Mouse (Mus musculus) ES-Bruce4 (cell line): ENCODE results near the gene Rnf187. TPM values are rescaled to one million over a fixed set of nuclear protein-coding genes. Genes with fewer than 3 reads are reported as not detected.

Experiments
- H3K27ac ChIP-seq: 2 replicates; pipeline ENCODE4 v1.5.1; 2012; ENCODE audit warnings: low read length, inconsistent platforms; ENCODE audit not compliant: insufficient read depth
- H3K27me3 ChIP-seq: 2 replicates; pipeline ENCODE4 v1.6.1; 2012; ENCODE audit warnings: mild to moderate bottlenecking, low read length, inconsistent platforms; ENCODE audit not compliant: control insufficient read depth, poor library complexity, insufficient read depth, severe bottlenecking
- H3K36me3 ChIP-seq: 2 replicates; pipeline ENCODE4 v1.6.1; 2012; ENCODE audit warnings: inconsistent platforms, mild to moderate bottlenecking, low read length, moderate library complexity; ENCODE audit not compliant: control insufficient read depth, poor library complexity, insufficient read depth, severe bottlenecking
- H3K4me1 ChIP-seq: one replicate; pipeline ENCODE4 v1.8.1; 2011; ENCODE audit warnings: low read length; ENCODE audit not compliant: control insufficient read depth, insufficient read depth
- H3K4me3 ChIP-seq: 2 replicates; pipeline ENCODE4 v1.5.1; 2011; ENCODE audit warnings: low read depth, mild to moderate bottlenecking, low read length
- H3K9ac ChIP-seq: 2 replicates; pipeline ENCODE4 v1.6.1; 2012; ENCODE audit warnings: low read depth, mild to moderate bottlenecking, inconsistent platforms; ENCODE audit not compliant: poor library complexity, severe bottlenecking
- H3K9me3 ChIP-seq: replicated peaks from 2 replicates; pipeline ENCODE4 v1.6.1; 2012; ENCODE audit warnings: mild to moderate bottlenecking, low read length, inconsistent platforms; ENCODE audit not compliant: control insufficient read depth, poor library complexity, insufficient read depth, severe bottlenecking
- CTCF ChIP-seq: IDR thresholded peaks from one replicate; pipeline ENCODE4 v1.8.1; 2011; ENCODE audit warnings: low read depth, low read length
- EP300 ChIP-seq: IDR thresholded peaks from 2 replicates; pipeline ENCODE4 v1.6.1; 2011; ENCODE audit warnings: low read depth, low read length; ENCODE audit not compliant: insufficient read depth
- POLR2A ChIP-seq: IDR thresholded peaks from one replicate; pipeline ENCODE4 v1.8.1; 2011; ENCODE audit warnings: low read length; ENCODE audit not compliant: insufficient read depth
- polyA plus RNA-seq: library from polyadenylated mRNA; stranded (reverse); fragments of >200 nt; gene quantifications from 2 replicates; pipeline ENCODE4 v1.2.4, GENCODE M21; 2011; ENCODE audit warnings: low read depth; ENCODE audit not compliant: missing spikeins, insufficient read depth, insufficient read length

Rnf187 gene
- polyA plus RNA-seq, 1 experiment, result 105 TPM

GRCm38 (mm10) chr11:58977607-58978026 is 38.9 kb upstream of the Rnf187 start:
- TF ChIP-seq CTCF (no peak), EP300 (no peak), POLR2A (no peak)
- no peaks in the 10 kb centered on the region for H3K27me3 ChIP-seq
- peak overlapping the region; percentile 8; the same call in 1 of the 2 replicates for H3K27ac ChIP-seq
- H3K9ac ChIP-seq, result peak overlapping the region; percentile 84
- H3K4me1 ChIP-seq, result no peaks in the 10 kb centered on the region
- H3K4me3 ChIP-seq, result peak overlapping the region; percentile 86
- H3K36me3 ChIP-seq, result peaks cover 2% of the 10 kb centered on the region
- H3K9me3 ChIP-seq, result no peaks in the 10 kb centered on the region

- no peaks in the 10 kb centered on the region for H3K36me3 ChIP-seq
- H3K9ac ChIP-seq, result peak overlapping the region; percentile 84
- H3K4me1 ChIP-seq, result no peaks in the 10 kb centered on the region
- TF ChIP-seq CTCF (no peak), EP300 (no peak), POLR2A (no peak)
- no peaks in the 10 kb centered on the region for H3K27me3 ChIP-seq
- no peaks in the 10 kb centered on the region for H3K9me3 ChIP-seq
- H3K27ac ChIP-seq, result no peak overlapping the region
- H3K4me3 ChIP-seq, result peak overlapping the region; percentile 86
Observed at GRCm38 (mm10) chr11:58977150-58977549, 38.4 kb upstream of the Rnf187 start.

GRCm38 (mm10) chr11:58974414-58974813 is 35.7 kb upstream of the Rnf187 start:
- no peak for TF ChIP-seq CTCF
- TF ChIP-seq POLR2A, result no peak
- no peak for TF ChIP-seq EP300
- Histone ChIP-seq H3K36me3 (no peaks in the 10 kb centered on the region), H3K9me3 (no peaks in the 10 kb centered on the region), H3K9ac (no peak overlapping the region), H3K27ac (no peak overlapping the region; the same call in 1 of the 2 replicates), H3K27me3 (no peaks in the 10 kb centered on the region), H3K4me1 (no peaks in the 10 kb centered on the region), H3K4me3 (no peak overlapping the region)

- Histone ChIP-seq H3K9me3 (no peaks in the 10 kb centered on the region), H3K4me3 (no peak overlapping the region), H3K9ac (no peak overlapping the region), H3K27ac (no peak overlapping the region), H3K27me3 (no peaks in the 10 kb centered on the region), H3K4me1 (no peaks in the 10 kb centered on the region), H3K36me3 (no peaks in the 10 kb centered on the region)
- no peak for TF ChIP-seq EP300
- no peak for TF ChIP-seq POLR2A
- TF ChIP-seq CTCF, result no peak
Observed at GRCm38 (mm10) chr11:58971796-58972195, 33.1 kb upstream of the Rnf187 start.

- Histone ChIP-seq H3K36me3 (no peaks in the 10 kb centered on the region), H3K27ac (no peak overlapping the region), H3K4me1 (no peaks in the 10 kb centered on the region), H3K4me3 (no peak overlapping the region), H3K27me3 (no peaks in the 10 kb centered on the region), H3K9ac (no peak overlapping the region), H3K9me3 (no peaks in the 10 kb centered on the region)
- TF ChIP-seq CTCF (peak; percentile 37), POLR2A (no peak), EP300 (no peak)
Observed at GRCm38 (mm10) chr11:58970831-58971530, 32.3 kb upstream of the Rnf187 start.

GRCm38 (mm10) chr11:58969659-58970058 is 30.9 kb upstream of the Rnf187 start:
- H3K4me3 ChIP-seq, result no peak overlapping the region
- no peaks in the 10 kb centered on the region for H3K4me1 ChIP-seq
- H3K9ac ChIP-seq, result no peak overlapping the region
- H3K27me3 ChIP-seq, result no peaks in the 10 kb centered on the region
- TF ChIP-seq CTCF (no peak), EP300 (no peak), POLR2A (no peak)
- H3K9me3 ChIP-seq, result no peaks in the 10 kb centered on the region
- no peaks in the 10 kb centered on the region for H3K36me3 ChIP-seq
- H3K27ac ChIP-seq, result no peak overlapping the region
